Mouse (Mus musculus) kidney, postnatal 0 days (tissue): ENCODE measurements around the gene Cyp2d22. TPM values are rescaled to one million over a fixed set of nuclear protein-coding genes. Genes with fewer than 3 reads are reported as not detected.
"Not testable (repeated sequence)": the region's sequence is repeated elsewhere in the genome, so short reads cannot be mapped to it uniquely, and the experiment has no call there.

Experiments used
- ATAC-seq: fragments of 200-750 bp; cut with Nextera tagmentation; replicated peaks from 2 replicates; pipeline ENCODE4 v1.8.0; 2017; ENCODE audit warnings: low read depth, moderate number of reproducible peaks, moderate TSS enrichment, moderate library complexity; ENCODE audit not compliant: low FRiP score
- DNase-seq: peaks from one replicate; pipeline ENCODE4 v3.0.0-alpha.2; 2016; ENCODE audit warnings: low spot score
- H3K27ac ChIP-seq: fragments of 300-500 bp; sonication (generic); 2 replicates; pipeline ENCODE4 v1.5.1; 2014; ENCODE audit warnings: mild to moderate bottlenecking
- H3K27me3 ChIP-seq: fragments of 300-500 bp; sonication (generic); 2 replicates; pipeline ENCODE4 v1.6.1; 2014; ENCODE audit warnings: low read length, mixed read lengths; ENCODE audit not compliant: insufficient read depth
- H3K36me3 ChIP-seq: fragments of 300-500 bp; sonication (generic); 2 replicates; pipeline ENCODE4 v1.6.1; 2014; ENCODE audit warnings: low read length, mixed read lengths; ENCODE audit not compliant: insufficient read depth
- H3K4me1 ChIP-seq: fragments of 300-500 bp; sonication (generic); replicated peaks from 2 replicates; pipeline ENCODE4 v1.6.1; 2014; ENCODE audit warnings: antibody characterized with exemption, low read length, mixed read lengths; ENCODE audit not compliant: insufficient read depth
- H3K4me2 ChIP-seq: fragments of 300-500 bp; sonication (generic); 2 replicates; pipeline ENCODE4 v1.6.1; 2014; ENCODE audit warnings: mild to moderate bottlenecking, low read length, moderate library complexity, mixed read lengths
- H3K4me3 ChIP-seq: fragments of 300-500 bp; sonication (generic); replicated peaks from 2 replicates; pipeline ENCODE4 v1.5.1; 2014; ENCODE audit warnings: low read depth, low read length
- H3K9ac ChIP-seq: fragments of 300-500 bp; sonication (generic); 2 replicates; pipeline ENCODE4 v1.6.1; 2014; ENCODE audit warnings: low read depth, low read length
- H3K9me3 ChIP-seq: fragments of 300-500 bp; sonication (generic); replicated peaks from 2 replicates; pipeline ENCODE4 v1.6.1; 2016; ENCODE audit warnings: low read length, inconsistent platforms, mixed read lengths
- CTCF ChIP-seq: IDR thresholded peaks from 2 replicates; pipeline ENCODE4 v1.5.1; 2016; ENCODE audit warnings: antibody characterized with exemption, low read depth, mild to moderate bottlenecking, moderate library complexity
- WGBS: fragments of 180-500 bp; shearing (Covaris S2); extraction: QIAGEN DNeasy Blood & Tissue Kit; methylation state at CpG from one replicate; pipeline ENCODE4 v1.1.7; 2014; 5-methylcytosine and 5-hydroxymethylcytosine counted together
- polyA plus RNA-seq: library from polyadenylated mRNA; unstranded; fragments of >200 nt; fragmentation: Nextera tagmentation; extraction: Ambion mirVana; gene quantifications from 2 replicates; pipeline ENCODE4 v1.2.1, GENCODE M21; 2015

Cyp2d22 gene
- polyA plus RNA-seq, 1 experiment from 2014 or later: 16.7 TPM

DNA sequence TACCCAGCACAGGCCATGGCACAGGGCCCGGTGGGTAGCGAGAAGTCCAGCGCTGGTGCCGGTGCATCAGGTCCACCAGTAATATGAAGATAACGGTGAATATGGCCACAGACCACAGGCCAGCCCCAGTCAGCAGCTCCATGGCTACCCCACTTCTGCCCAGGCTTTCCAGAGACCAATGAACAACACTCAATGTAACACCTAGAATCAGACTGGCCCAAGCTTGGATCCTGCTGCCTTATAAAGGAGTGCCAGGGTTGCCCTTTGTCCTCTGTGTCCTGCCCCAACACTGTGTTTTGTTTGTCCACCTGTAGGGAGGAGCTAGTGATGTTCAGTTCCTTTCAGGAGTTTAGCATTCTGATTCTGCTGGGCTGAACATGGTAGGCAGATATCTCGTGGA, 26.9 kb upstream of the Cyp2d22 start, which contains the start of gene Cyp2d10:
TSS of gene Cyp2d10 (minus strand) at position 215 of the 400 bp plus-strand sequence.
- 95% methylated on average over 6 of the region's 6 CpGs for WGBS
- no peak for TF ChIP-seq CTCF
- H3K4me2 ChIP-seq: no peak within 1 kb of the TSS

DNA sequence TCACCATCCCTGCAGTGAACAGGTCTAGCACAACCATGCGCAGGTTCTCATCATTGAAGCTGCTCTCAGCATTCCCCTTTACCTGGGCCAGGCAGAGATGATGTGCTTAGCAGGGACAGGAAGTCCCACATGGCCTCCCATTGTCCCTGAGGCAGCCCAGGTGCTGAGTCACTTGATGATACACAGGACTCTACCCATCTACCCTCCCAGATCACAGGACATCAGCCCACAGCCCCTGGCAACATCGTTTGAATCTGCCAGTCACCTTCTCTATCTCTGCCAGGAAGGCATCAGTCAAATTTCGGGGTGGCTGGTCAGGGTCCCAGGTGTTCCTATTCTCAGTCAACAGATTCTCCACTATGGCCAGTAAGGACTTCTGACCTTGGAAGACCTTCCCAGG, 24.1 kb upstream of the Cyp2d22 start:
- Histone ChIP-seq H3K9ac (no peak overlapping the region), H3K4me2 (no peak overlapping the region), H3K4me3 (no peak overlapping the region), H3K4me1 (no peaks in the 10 kb centered on the region), H3K36me3 (no peaks in the 10 kb centered on the region), H3K9me3 (no peaks in the 10 kb centered on the region), H3K27me3 (no peaks in the 10 kb centered on the region), H3K27ac (no peak overlapping the region)
- no peak for DNase-seq
- TF ChIP-seq CTCF: no peak
- WGBS: 91% methylated on average over 3 of the region's 3 CpGs
- no peak for ATAC-seq

More for the DNA sequence above, 26.9 kb upstream of the Cyp2d22 start, which contains the start of gene Cyp2d10:
- Histone ChIP-seq H3K4me3 (no peak within 1 kb of the TSS), H3K27ac (no peak within 1 kb of the TSS), H3K9ac (no peak within 1 kb of the TSS), H3K9me3 (no peaks in the 10 kb centered on the region), H3K27me3 (no peaks in the 10 kb centered on the region), H3K36me3 (no peaks in the 10 kb centered on the region), H3K4me1 (no peaks in the 10 kb centered on the region)
- ATAC-seq (no peak), DNase-seq (no peak)

DNA sequence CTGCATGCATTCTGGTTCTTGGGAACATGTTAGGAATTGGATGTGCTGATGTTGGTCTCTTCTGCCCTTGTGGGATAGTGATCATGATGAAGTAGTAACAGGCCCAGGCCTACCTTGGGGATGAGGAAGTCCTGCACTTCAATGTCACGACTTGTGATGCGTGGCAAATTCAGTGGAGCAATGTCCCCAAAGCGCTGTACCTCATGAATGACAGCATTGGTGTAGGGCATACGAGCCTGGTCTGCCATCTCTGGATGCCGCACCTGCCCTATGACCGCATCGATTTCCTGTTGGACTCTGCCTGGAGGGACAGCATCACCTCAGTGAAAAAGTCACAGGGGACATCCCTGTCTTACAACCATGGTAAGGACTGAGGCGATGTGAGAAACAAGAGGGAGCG, 23.5 kb upstream of the Cyp2d22 start:
- no peak for ATAC-seq
- Histone ChIP-seq H3K27me3 (no peaks in the 10 kb centered on the region), H3K9ac (no peak overlapping the region), H3K4me1 (no peaks in the 10 kb centered on the region), H3K9me3 (no peaks in the 10 kb centered on the region), H3K36me3 (no peaks in the 10 kb centered on the region), H3K4me2 (no peak overlapping the region), H3K4me3 (no peak overlapping the region), H3K27ac (no peak overlapping the region)
- 91% methylated on average over 9 of the region's 9 CpGs for WGBS
- DNase-seq: no peak
- TF ChIP-seq CTCF: no peak

DNA sequence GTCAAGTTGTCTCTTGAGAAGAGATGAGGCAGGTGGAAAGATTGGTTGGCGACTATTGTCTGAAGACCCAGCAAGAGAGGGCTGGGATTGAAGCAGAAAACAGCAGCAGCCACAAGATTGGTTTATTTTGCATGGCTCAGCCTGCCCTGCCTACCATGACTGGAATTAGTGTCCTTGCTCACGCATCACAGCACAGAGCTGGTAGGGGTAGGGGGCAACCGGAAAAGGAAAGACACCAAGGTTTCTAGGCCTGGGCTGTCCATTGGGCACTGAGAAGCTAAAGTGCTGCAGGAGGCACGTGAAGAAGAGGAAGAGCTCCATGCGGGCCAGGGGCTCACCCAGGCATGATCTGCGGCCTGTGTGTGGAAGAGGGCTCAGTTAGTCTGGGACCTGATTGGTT, 22.7 kb upstream of the Cyp2d22 start:
- no peak for TF ChIP-seq CTCF
- 81% methylated on average over 6 of the region's 6 CpGs for WGBS
- DNase-seq (no peak), ATAC-seq (no peak)
- no peak overlapping the region for H3K9ac ChIP-seq
- H3K36me3 ChIP-seq: no peaks in the 10 kb centered on the region
- H3K9me3 ChIP-seq: no peaks in the 10 kb centered on the region
- no peaks in the 10 kb centered on the region for H3K4me1 ChIP-seq
- no peak overlapping the region for H3K4me2 ChIP-seq
- no peaks in the 10 kb centered on the region for H3K27me3 ChIP-seq
- H3K27ac ChIP-seq: no peak overlapping the region
- no peak overlapping the region for H3K4me3 ChIP-seq

DNA sequence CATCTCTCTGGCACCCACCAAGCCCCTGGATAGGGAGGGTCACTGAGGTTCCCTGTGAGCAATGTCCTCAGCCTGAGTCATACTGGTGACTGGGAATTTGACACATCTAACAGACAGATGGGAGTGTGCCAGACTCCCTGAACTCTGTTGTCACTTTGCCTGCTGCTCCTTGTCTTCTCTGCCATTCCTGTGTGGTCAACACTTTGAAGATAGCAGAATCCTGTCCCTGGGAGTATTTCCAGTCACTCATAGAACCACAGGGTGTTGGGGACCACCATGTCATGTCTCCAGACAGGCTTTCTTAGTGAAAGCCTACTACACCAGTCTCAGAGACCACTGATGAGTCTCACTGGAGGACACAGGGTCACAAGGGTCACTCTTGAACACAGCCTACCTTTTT, 22.0 kb upstream of the Cyp2d22 start:
- no peaks in the 10 kb centered on the region for H3K36me3 ChIP-seq
- no peak overlapping the region for H3K9ac ChIP-seq
- no peak for TF ChIP-seq CTCF
- no peaks in the 10 kb centered on the region for H3K4me1 ChIP-seq
- H3K27me3 ChIP-seq: no peaks in the 10 kb centered on the region
- H3K4me3 ChIP-seq: no peak overlapping the region
- DNase-seq: no peak
- H3K4me2 ChIP-seq: no peak overlapping the region
- H3K9me3 ChIP-seq: no peaks in the 10 kb centered on the region
- no peak for ATAC-seq
- H3K27ac ChIP-seq: no peak overlapping the region

DNA sequence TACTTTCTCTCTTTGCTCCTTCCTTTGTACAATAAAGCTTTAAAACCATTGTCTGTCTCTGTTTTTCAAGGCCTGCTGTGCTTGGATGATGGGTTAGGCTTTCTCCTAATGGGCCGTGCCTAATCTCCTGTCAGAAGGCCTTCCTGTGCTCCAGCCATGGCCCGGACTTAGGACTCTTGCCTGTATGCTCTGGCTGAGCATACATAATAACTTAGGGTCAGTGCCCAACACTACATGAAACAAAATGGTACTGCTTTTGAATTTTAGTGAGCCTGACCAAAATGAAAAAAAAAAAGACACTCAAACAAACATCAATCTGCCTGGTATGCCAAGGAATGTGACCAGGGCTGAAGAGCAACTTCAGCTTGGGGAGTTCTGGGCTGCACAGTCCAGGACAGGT, 21.5 kb upstream of the Cyp2d22 start:
- no peak for DNase-seq
- Histone ChIP-seq H3K27me3 (no peaks in the 10 kb centered on the region), H3K9me3 (no peaks in the 10 kb centered on the region), H3K36me3 (no peaks in the 10 kb centered on the region), H3K4me2 (no peak overlapping the region), H3K4me3 (no peak overlapping the region), H3K4me1 (no peaks in the 10 kb centered on the region), H3K27ac (no peak overlapping the region), H3K9ac (no peak overlapping the region)
- no peak for ATAC-seq
- 59% methylated on average over 2 of the region's 2 CpGs for WGBS
- no peak for TF ChIP-seq CTCF

DNA sequence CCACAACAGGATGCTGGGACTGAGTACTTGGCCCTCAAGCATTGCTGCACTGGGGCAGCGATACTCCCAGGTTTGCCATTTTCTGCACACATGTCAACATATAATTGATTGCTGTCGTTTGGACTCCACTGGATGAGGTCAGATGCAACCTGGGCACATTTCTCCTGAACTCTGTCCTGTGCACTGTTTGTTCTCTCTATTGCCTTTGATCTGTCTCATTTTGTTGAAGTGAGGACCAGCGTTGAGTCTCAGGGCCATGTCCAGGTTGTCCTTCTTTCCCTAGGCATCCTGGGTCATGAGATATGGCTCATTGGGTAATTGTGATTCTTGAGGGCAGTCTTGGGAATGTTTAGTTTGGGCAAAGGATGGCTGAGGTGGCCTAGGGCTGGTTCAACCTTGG, 15.9 kb upstream of the Cyp2d22 start:
- not testable (repeated sequence) for H3K4me1 ChIP-seq

DNA sequence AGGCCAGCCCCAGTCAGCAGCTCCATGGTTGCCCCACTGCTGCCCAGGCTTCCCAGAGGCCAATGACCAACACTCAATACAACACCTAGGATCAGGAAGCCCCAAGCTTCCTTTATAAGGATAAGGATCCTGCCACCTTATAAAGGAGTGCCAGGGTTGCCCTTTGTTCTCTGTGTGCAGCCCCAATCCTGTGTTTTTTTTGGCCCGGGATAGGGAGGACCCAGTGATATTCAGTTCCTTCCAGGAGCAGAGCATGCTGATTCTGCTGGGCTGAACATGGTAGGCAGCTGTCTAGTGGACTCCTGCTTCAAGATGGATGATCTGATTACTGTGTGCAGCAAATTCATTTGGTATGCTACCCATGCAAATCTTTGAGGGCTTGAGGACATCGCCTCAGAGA, 13.9 kb upstream of the Cyp2d22 start, which contains the start of gene Cyp2d11:
TSS of gene Cyp2d11 (minus strand) at position 101 of the 400 bp plus-strand sequence.
- H3K9ac ChIP-seq, ATAC-seq, DNase-seq, H3K9me3 ChIP-seq, H3K4me2 ChIP-seq, H3K36me3 ChIP-seq, H3K4me3 ChIP-seq, H3K4me1 ChIP-seq, H3K27me3 ChIP-seq, H3K27ac ChIP-seq: not testable (repeated sequence)
- WGBS: 85% methylated on average over 2 of the region's 2 CpGs

More for the DNA sequence above, 15.9 kb upstream of the Cyp2d22 start:
- H3K9ac ChIP-seq, ATAC-seq, H3K9me3 ChIP-seq, H3K27me3 ChIP-seq, DNase-seq, H3K36me3 ChIP-seq, H3K4me2 ChIP-seq, H3K4me3 ChIP-seq, H3K27ac ChIP-seq: not testable (repeated sequence)
- WGBS: 88% methylated on average over 3 of the region's 3 CpGs

DNA sequence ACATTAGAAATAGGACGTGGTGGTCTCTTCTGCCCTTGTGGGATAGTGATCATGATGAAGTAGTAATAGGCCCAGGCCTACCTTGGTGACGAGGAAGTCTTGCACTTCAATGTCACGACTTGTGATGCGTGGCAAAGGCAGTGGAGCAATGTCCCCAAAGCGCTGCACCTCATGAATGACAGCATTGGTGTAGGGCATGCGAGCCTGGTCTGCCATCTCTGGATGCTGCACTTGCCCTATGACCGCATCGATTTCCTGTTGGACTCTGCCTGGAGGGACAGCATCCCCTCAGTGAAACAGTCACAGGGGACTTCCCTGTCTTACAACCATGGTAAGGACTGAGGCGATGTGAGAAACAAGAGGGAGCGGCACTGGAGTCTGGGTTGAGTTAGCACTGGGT, 9.9 kb upstream of the Cyp2d22 start:
- H3K9ac ChIP-seq, H3K4me3 ChIP-seq, H3K27ac ChIP-seq, H3K36me3 ChIP-seq, H3K4me1 ChIP-seq, ATAC-seq, H3K27me3 ChIP-seq, DNase-seq, H3K9me3 ChIP-seq, H3K4me2 ChIP-seq: not testable (repeated sequence)
- WGBS: 88% methylated on average over 10 of the region's 10 CpGs
